Mouse (Mus musculus) hindbrain, embryonic 11.5 days (tissue): ENCODE measurements around the gene Mapk10. TPM values are rescaled to one million over a fixed set of nuclear protein-coding genes. Genes with fewer than 3 reads are reported as not detected.
A peak's percentile ranks its signal among the peaks of the same experiment; 100 is the strongest.

Source experiments
- ATAC-seq: fragments of 200-750 bp; cut with Nextera tagmentation; 2 replicates; pipeline ENCODE4 v1.8.0; 2017; ENCODE audit warnings: mild to moderate bottlenecking, moderate TSS enrichment, moderate library complexity; ENCODE audit not compliant: low FRiP score
- DNase-seq: peaks from one replicate; pipeline ENCODE4 v3.0.0-alpha.2; 2015; ENCODE audit warnings: low spot score
- H3K27ac ChIP-seq: fragments of 300-500 bp; sonication (generic); 2 replicates; pipeline ENCODE4 v1.5.1; 2014; ENCODE audit warnings: mild to moderate bottlenecking, low read depth, low read length
- H3K27me3 ChIP-seq: fragments of 300-500 bp; sonication (generic); 2 replicates; pipeline ENCODE4 v1.6.1; 2014; ENCODE audit warnings: mild to moderate bottlenecking, low read length, moderate library complexity, mixed read lengths; ENCODE audit not compliant: control insufficient read depth, insufficient read depth
- H3K36me3 ChIP-seq: fragments of 300-500 bp; sonication (generic); 2 replicates; pipeline ENCODE4 v1.6.1; 2014; ENCODE audit warnings: mild to moderate bottlenecking, low read length, moderate library complexity, mixed read lengths; ENCODE audit not compliant: control insufficient read depth, insufficient read depth
- H3K4me1 ChIP-seq: fragments of 300-500 bp; sonication (generic); replicated peaks from 2 replicates; pipeline ENCODE4 v1.6.1; 2014; ENCODE audit warnings: low read length, mixed read lengths; ENCODE audit not compliant: control insufficient read depth, insufficient read depth
- H3K4me2 ChIP-seq: fragments of 300-500 bp; sonication (generic); replicated peaks from 2 replicates; pipeline ENCODE4 v1.6.1; 2014; ENCODE audit warnings: mild to moderate bottlenecking, low read depth, low read length
- H3K4me3 ChIP-seq: fragments of 300-500 bp; sonication (generic); 2 replicates; pipeline ENCODE4 v1.5.1; 2014; ENCODE audit warnings: low read depth, low read length
- H3K9ac ChIP-seq: fragments of 300-500 bp; sonication (generic); 2 replicates; pipeline ENCODE4 v1.6.1; 2014; ENCODE audit warnings: low read depth, low read length
- H3K9me3 ChIP-seq: fragments of 300-500 bp; sonication (generic); 2 replicates; pipeline ENCODE4 v1.6.1; 2016; ENCODE audit warnings: low read length; ENCODE audit not compliant: control insufficient read depth
- WGBS: fragments of 180-500 bp; shearing (Covaris S2); extraction: QIAGEN DNeasy Blood & Tissue Kit; methylation state at CpG from one replicate; pipeline ENCODE4 v1.1.7; 2014; 5-methylcytosine and 5-hydroxymethylcytosine counted together
- polyA plus RNA-seq: library from polyadenylated mRNA; unstranded; fragments of >200 nt; fragmentation: Nextera tagmentation; extraction: Ambion mirVana; gene quantifications from 2 replicates; pipeline ENCODE4 v1.2.1, GENCODE M21; 2014

Mapk10 gene
- polyA plus RNA-seq, 1 experiment from 2014 or later = 72.2 TPM

GRCm38 (mm10) chr5:102995928-102996327 is 215.2 kb downstream of the Mapk10 start:
- DNase-seq (no peak), ATAC-seq (no peak)
- Histone ChIP-seq H3K9ac (no peak overlapping the region), H3K4me1 (no peaks in the 10 kb centered on the region), H3K27ac (no peak overlapping the region), H3K4me3 (no peak overlapping the region), H3K4me2 (no peak overlapping the region), H3K9me3 (no peaks in the 10 kb centered on the region), H3K27me3 (no peaks in the 10 kb centered on the region), H3K36me3 (no peaks in the 10 kb centered on the region)

GRCm38 (mm10) chr5:102993951-102994350 is 217.2 kb downstream of the Mapk10 start:
- Histone ChIP-seq H3K4me2 (no peak overlapping the region), H3K9ac (no peak overlapping the region), H3K36me3 (no peaks in the 10 kb centered on the region), H3K4me1 (no peaks in the 10 kb centered on the region), H3K9me3 (no peaks in the 10 kb centered on the region), H3K27me3 (no peaks in the 10 kb centered on the region), H3K27ac (no peak overlapping the region), H3K4me3 (no peak overlapping the region)
- ATAC-seq = no peak
- DNase-seq = no peak
- WGBS = 75% methylated on average over 5 of the region's 5 CpGs

- no peaks in the 10 kb centered on the region for H3K36me3 ChIP-seq
Observed at GRCm38 (mm10) chr5:102991691-102992090, 219.4 kb downstream of the Mapk10 start.

DNA sequence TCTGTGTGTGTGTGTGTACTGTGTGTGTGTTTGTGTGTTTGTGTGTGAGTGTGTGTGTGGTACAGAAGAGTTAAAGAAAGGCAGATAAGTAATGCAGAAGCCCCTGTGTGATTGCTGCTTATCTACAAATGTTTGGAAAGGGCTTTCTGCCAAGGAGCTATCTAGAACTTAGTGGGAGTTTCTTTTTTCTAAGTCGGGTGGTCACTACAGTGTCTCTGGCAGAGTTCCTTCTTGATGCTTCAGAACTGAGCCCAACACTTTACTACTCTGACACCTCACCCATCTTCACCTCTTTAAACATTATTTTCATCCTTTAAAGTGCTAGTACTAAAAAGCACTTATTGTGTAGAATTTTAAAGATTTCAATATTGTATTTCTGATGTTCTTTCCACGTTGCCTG is 232.8 kb downstream of the Mapk10 start:
- Histone ChIP-seq H3K27me3 (no peaks in the 10 kb centered on the region), H3K9ac (no peak overlapping the region), H3K27ac (no peak overlapping the region), H3K36me3 (no peaks in the 10 kb centered on the region), H3K4me2 (no peak overlapping the region), H3K4me3 (no peak overlapping the region), H3K9me3 (no peaks in the 10 kb centered on the region), H3K4me1 (no peaks in the 10 kb centered on the region; the same call in 1 of the 2 replicates)
- ATAC-seq = no peak
- DNase-seq = no peak
- WGBS = 91% methylated on average over 2 of the region's 2 CpGs

More at GRCm38 (mm10) chr5:102991691-102992090, 219.4 kb downstream of the Mapk10 start:
- H3K4me3 ChIP-seq = no peak overlapping the region
- no peaks in the 10 kb centered on the region for H3K27me3 ChIP-seq
- H3K4me2 ChIP-seq = no peak overlapping the region
- 79% methylated on average over 2 of the region's 2 CpGs for WGBS
- no peaks in the 10 kb centered on the region for H3K4me1 ChIP-seq
- H3K9me3 ChIP-seq = no peaks in the 10 kb centered on the region
- DNase-seq = no peak
- H3K27ac ChIP-seq = no peak overlapping the region
- H3K9ac ChIP-seq = no peak overlapping the region
- no peak for ATAC-seq

DNA sequence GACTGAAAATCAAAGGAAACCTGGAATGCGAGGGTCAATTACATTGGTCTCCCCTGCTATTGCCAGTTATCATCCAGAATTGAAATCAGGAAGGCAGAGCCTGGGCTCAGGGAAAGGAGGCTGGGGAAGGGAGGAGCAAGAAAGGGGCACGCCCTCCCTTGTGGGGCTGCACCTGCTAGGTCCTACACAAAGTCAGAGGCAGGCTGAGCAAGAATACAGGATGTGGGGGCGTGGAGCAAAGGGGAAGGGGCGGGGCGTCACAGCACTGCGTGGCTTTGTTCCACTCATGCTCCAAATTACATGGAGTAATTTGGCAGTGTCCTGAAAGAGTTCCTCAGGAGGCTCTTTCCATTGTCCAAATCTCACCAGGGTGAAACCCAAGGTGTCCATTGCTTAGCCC is 234.0 kb downstream of the Mapk10 start:
- no peak overlapping the region for H3K9ac ChIP-seq
- ATAC-seq (peak; percentile 54), DNase-seq (peak; percentile 26)
- no peaks in the 10 kb centered on the region for H3K27me3 ChIP-seq
- no peaks in the 10 kb centered on the region; the same call in 1 of the 2 replicates for H3K4me1 ChIP-seq
- no peak overlapping the region for H3K27ac ChIP-seq
- no peaks in the 10 kb centered on the region for H3K9me3 ChIP-seq
- H3K4me2 ChIP-seq = no peak overlapping the region
- H3K36me3 ChIP-seq = no peaks in the 10 kb centered on the region
- WGBS = 49% methylated on average over 6 of the region's 6 CpGs
- H3K4me3 ChIP-seq = no peak overlapping the region

DNA sequence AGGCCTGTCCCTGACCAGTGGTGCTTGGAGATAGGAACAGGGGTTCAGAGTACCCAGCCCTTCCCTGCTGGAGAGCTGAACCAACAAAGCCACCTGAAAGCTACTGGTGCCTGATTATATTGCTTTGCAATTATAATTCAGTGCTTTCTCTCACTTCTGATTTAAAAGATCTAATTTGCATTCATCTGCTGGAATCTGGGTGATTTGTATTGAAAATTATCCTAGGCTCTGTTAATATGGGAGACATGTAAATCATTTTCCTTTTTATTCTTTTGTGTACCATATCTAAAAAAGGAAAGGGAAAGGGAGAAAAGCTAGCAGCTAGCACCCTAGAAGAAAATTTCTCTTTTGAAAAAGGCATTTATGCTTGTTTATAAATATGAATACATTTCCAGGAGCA is 234.6 kb downstream of the Mapk10 start:
- no peak for ATAC-seq
- no peak overlapping the region for H3K4me2 ChIP-seq
- H3K36me3 ChIP-seq = no peaks in the 10 kb centered on the region
- H3K9me3 ChIP-seq = no peaks in the 10 kb centered on the region
- no peak overlapping the region for H3K27ac ChIP-seq
- DNase-seq = no peak
- H3K9ac ChIP-seq = no peak overlapping the region
- H3K4me1 ChIP-seq = no peaks in the 10 kb centered on the region; the same call in 1 of the 2 replicates
- H3K4me3 ChIP-seq = no peak overlapping the region
- no peaks in the 10 kb centered on the region for H3K27me3 ChIP-seq

GRCm38 (mm10) chr5:102974400-102974799 is 236.7 kb downstream of the Mapk10 start:
- H3K27ac ChIP-seq = no peak overlapping the region
- H3K4me1 ChIP-seq = no peaks in the 10 kb centered on the region; the same call in 1 of the 2 replicates
- H3K4me3 ChIP-seq = no peak overlapping the region
- no peak overlapping the region for H3K9ac ChIP-seq
- no peak overlapping the region for H3K4me2 ChIP-seq
- 85% methylated on average over 4 of the region's 4 CpGs for WGBS
- no peaks in the 10 kb centered on the region for H3K36me3 ChIP-seq
- no peaks in the 10 kb centered on the region for H3K27me3 ChIP-seq
- DNase-seq (no peak), ATAC-seq (no peak)
- H3K9me3 ChIP-seq = no peaks in the 10 kb centered on the region

DNA sequence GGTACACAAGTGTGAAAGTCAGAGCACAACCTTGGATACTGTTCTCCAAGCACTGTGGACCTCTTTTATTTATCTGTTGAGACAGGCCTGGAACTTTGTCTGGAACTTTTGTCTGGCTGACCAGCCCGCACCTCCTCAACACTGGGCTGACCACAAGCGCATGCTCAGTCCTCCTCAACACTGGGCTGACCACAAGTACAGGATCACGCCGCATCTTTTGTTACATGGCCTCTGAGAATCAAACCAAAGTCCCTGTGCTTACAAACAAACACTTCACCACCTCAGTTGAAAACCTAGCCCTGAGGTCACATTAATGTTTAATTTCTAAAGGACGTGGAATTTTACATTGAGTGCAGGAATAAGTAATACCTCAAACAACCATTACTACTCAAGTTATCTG is 246.7 kb downstream of the Mapk10 start:
- no peak overlapping the region for H3K9ac ChIP-seq
- no peaks in the 10 kb centered on the region for H3K4me1 ChIP-seq
- DNase-seq (no peak), ATAC-seq (no peak)
- H3K4me2 ChIP-seq = no peak overlapping the region
- 95% methylated on average over 5 of the region's 5 CpGs for WGBS
- H3K27ac ChIP-seq = no peak overlapping the region
- H3K4me3 ChIP-seq = no peak overlapping the region
- H3K36me3 ChIP-seq = no peaks in the 10 kb centered on the region
- H3K9me3 ChIP-seq = no peaks in the 10 kb centered on the region
- no peaks in the 10 kb centered on the region for H3K27me3 ChIP-seq

DNA sequence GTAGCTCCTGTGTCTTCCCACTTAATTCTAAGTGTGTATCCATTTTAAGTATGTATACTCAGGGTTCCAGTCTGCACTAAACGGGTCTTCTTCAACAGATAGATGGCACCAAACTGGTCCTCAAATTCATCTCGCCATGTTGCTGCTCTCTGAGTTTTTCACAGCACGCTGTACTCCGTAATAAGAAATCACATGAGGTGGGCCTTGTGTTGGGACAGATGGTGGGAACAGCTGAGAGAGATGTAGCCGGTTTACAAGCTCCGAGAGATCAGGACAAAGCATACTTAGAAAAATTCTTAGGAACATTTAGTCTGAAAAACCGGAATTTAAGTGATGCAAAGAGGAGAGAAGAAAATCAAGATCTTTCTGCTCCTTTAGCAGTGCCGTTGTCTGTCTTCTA is 257.7 kb downstream of the Mapk10 start:
- ATAC-seq (no peak), DNase-seq (no peak)
- no peak overlapping the region for H3K9ac ChIP-seq
- H3K27ac ChIP-seq = no peak overlapping the region
- H3K27me3 ChIP-seq = no peaks in the 10 kb centered on the region
- H3K9me3 ChIP-seq = no peaks in the 10 kb centered on the region
- no peaks in the 10 kb centered on the region for H3K36me3 ChIP-seq
- H3K4me1 ChIP-seq = no peaks in the 10 kb centered on the region
- WGBS = 89% methylated on average over 8 of the region's 8 CpGs
- no peak overlapping the region for H3K4me2 ChIP-seq
- no peak overlapping the region for H3K4me3 ChIP-seq
